Mouse (Mus musculus) ovary, postnatal 10 days (tissue): ENCODE measurements around the gene Arhgap15.
A peak's percentile ranks its signal among the peaks of the same experiment; 100 is the strongest.

Experiments
- DNase-seq: peaks from one replicate; pipeline ENCODE4 v3.0.0; 2022; ENCODE audit warnings: low spot score

Arhgap15 gene

DNA sequence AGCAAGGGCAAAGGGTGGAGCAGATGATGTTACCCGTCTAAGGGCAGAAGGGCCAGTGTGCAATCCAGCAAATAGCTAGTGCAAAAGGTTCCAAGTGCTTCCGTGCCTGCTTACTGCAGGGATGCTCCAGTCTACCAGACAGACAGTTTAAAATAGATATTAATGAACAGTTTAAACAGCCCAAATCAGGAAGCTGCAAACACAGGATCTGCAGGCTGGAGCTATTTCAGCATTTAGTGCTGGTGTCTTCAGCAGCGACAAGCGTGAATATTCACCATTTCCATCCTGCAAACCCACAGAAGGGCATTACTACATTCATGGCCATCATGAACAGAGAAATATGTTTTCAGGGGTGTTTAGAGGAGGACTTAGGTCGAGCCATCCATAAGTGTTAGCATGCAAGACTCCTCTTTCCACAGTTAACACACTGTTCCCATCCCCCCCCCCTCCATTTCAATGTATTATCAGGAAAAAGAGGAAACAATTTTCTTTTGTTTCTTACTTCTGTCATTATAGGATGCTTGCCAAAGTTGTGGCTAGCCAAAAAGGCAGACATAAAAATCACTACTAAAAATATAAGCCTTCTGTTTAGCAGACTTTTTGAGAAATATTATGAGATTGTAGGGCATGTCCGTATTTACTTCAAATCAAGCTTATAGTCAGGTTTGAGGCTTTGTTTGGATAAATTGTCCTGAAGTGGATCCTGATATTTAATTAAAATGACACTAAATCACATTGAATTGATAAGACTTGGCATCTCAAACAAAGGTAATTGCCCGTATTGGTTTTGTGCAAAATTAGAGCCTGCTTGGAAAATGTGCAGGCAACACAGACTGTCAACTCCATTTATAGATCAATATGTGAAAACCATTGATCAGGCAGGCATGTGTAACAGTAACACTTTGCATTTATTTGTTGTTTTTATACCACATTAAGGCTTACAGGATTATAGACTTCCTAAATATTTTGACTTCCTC, 35.4 kb downstream of the Arhgap15 start:
- no peak for DNase-seq

- DNase-seq, result no peak
These were observed 37.5 kb downstream of the Arhgap15 start for GRCm38 (mm10) chr2:43786101-43786500.

DNA sequence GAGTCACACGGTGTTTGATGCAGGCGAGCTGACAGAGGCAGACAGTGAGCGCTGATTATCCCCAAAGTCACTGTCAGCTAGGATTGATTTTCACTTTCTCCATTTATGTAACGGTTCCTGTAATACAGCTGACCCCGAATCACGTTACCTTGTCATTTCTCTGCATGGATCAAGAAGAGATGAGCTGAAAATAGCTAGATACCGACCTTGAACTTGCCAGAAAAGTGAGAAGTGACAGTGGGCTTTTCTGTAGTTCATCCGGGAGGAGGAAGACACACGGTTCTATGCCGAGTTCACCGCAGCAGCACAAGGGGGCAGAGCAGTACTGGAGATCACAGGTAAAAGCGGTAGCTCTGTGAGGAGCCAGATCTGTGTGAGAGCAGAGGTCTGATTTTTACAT, 38.5 kb downstream of the Arhgap15 start:
- DNase-seq, result no peak

DNA sequence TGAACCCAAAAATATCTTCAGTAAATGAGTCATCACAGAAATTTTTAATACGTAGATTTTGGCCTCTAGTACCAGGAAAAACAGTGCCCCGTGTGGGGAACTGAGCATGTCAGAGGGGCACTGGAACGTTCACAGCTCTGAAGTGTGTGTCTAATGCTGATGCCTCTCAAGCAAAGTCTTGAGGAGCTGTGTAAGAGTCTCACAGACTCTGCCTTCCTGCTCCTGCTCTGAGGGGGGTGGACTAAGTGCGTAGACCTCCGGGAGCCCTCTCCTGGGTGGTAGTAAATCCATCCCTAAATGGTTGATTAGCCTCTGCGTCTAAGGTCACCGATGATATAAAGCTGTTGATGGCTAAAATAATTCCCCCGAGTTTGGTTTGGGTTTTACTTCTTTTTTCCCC, 39.9 kb downstream of the Arhgap15 start:
- no peak for DNase-seq

DNA sequence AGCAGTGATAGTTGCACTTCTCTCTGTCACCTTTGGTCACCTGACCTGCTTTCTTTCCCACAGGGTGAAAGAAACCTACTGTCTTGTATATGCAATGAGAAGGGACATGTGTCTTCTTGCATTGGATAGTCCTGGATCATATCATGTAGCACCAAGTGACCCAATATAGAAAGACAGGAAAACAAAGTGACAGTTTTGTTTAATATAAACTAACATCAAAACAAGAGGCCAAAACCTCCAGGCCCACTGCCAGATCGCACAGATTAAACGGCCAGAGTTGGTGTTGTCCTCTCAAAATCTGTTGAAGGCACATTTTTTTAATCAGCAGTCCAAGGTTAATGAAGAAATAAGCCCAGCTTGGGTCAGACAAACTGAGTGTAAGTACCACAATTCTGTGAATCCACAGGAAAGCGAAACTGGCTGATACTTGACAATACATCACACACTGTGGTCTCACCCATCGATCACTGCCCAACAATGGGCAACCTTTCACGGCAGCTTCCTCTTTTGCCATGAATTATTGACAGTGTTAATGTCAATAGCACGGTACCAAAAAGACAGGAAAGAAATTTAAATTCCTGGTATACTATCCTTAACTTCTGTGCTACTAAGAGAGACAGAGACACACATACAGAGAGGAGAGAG, 41.5 kb downstream of the Arhgap15 start:
- no peak for DNase-seq

DNA sequence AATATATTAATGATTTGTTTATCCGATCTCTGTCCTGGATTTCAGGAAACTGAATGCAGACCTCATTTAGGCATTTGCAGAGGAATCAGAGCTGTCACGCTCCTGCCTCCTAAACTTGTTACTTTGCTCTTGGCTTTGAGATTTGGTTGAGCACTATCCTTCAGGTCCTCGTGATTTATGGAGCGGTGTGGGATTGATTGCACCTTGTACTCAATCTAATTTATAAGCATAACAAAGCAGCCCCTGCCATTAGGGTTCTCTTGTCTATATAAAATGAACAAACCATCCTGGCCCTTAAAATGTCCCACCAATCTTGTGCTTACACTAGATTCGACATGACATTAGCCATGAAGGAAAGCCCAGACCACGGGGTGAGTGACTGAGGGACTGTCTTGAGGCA, 43.0 kb downstream of the Arhgap15 start:
- DNase-seq, result no peak

DNA sequence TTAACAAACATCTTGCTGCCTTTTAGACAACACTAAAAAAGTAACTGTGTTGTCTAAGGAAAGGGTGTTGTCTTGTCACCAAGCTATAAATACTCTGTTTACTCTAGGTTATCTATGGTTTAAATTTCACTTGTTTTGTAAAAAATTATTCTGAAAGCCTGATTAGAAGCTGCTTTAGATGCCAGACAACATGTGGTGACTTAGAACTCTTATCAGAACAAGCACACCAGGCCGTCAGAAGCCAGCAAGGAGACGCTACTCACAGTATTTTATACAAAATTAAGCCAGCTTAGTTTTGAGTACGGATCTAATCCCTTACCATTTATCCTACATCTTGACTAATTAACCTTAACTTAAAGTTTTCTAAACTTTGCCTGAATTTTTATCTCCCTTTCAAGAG, 44.5 kb downstream of the Arhgap15 start:
- DNase-seq, result no peak

- DNase-seq, result no peak
These were observed 46.1 kb downstream of the Arhgap15 start for GRCm38 (mm10) chr2:43794700-43795099.

DNA sequence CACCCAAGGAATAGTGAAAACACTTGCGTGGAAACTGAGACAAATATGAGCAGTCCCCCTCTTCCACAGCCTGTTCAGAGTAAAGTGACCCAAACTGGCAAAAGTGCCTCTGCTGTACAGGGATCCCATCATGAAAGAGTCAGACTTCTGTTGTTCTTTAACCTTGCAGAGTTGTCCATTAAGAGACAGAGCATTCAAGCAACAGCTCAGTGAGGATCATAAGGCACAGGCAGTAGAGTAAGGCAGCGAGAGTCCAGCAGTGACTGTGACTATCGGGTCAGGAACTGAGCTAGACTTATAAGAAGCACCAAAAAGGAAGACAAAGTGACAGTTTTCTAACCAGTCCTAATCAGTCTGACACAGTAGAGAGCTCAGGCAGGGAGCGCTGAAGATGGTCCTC, 47.8 kb downstream of the Arhgap15 start:
- no peak for DNase-seq

GRCm38 (mm10) chr2:43805960-43806744, 57.5 kb downstream of the Arhgap15 start:
- DNase-seq, result no peak

- no peak for DNase-seq
These were observed 67.5 kb downstream of the Arhgap15 start for GRCm38 (mm10) chr2:43815896-43816787.

GRCm38 (mm10) chr2:43816788-43817581, 68.4 kb downstream of the Arhgap15 start:
- DNase-seq, result no peak

DNA sequence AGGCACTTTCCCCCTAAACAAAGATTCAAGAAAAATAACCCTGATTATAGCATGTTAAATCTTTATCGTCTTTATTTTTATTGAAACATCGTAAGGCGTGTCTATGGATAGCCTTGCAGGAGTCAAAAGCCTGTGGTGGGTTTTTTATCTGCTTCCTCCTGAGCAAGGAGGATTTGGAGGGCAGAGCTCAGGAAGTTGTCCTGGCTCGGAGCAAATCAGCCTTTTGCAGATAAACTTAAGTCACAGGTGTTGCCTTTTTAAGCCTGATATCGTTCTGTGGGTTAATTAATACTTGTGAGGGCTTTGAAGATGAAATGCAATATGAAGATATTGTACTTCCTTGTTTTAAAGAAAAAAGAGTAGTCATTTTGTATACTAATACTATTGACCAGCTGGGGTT, 87.3 kb downstream of the Arhgap15 start:
- no peak for DNase-seq

- DNase-seq, result no peak
These were observed 93.0 kb downstream of the Arhgap15 start for GRCm38 (mm10) chr2:43841644-43842043.

DNA sequence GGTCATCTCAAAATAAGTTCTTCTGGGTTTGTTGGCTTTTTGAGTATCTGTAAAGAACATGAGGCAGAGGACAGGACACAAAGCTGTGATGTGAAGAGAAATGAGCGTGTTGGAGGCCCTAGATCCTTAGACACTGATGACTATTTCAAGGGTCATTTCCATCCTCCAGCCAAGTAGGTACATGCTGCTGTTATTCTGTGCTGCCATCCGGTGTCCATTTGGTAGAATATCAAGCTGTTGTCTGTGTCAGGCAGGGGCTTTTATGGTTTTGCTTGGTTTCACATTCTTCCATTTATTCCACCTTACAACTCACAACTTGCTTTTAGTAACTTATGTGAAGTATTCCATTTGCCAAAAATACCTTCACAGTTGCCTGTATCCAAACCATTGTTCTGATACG, 102.6 kb downstream of the Arhgap15 start:
- DNase-seq, result no peak

GRCm38 (mm10) chr2:43862709-43863108, 114.1 kb downstream of the Arhgap15 start:
- no peak for DNase-seq

GRCm38 (mm10) chr2:43902403-43902973, 153.9 kb downstream of the Arhgap15 start:
- DNase-seq, result peak; percentile 21

DNA sequence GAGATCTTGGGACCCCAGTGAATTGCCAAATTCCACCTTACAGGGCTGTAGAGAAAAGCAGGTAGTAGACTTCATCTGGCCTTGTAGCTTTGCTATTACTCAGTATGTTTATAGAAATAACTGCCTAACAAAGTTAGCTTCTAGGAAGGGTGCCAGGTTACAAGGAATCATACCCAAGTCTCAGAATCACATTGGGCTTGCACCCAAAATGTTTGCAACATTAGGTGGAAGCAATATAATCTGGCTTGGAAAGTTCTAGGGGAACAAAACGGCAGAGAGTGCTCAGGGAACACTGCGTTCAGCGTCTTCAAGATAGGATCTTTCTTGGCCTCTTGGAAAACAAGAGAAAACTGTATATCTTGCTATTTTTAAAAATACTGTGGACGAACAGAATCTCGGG, 158.9 kb downstream of the Arhgap15 start:
- no peak for DNase-seq

DNA sequence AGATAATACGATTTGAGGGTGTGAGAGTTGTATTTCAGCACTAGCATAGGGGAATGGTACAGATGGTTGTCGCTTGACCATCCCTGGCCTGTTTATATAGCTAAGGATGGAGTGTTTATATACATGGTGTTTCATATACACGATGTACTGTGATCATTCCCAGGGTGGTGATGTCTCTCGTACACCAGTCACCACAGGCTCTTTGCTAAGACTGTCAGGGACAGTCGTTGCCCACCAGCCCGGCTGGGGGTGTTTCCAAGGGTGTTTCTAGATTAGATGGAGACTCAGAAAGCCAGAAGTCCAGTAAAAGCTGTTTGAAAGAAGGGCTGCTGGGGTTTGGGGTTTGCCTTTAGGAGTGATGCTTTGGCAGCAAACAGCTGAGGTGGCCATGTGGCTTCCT, 165.5 kb downstream of the Arhgap15 start:
- no peak for DNase-seq

- DNase-seq, result no peak
These were observed 175.3 kb downstream of the Arhgap15 start for GRCm38 (mm10) chr2:43923863-43924340.
